Mouse (Mus musculus): ENCODE results near the gene Cib3. TPM values are rescaled to one million over a fixed set of nuclear protein-coding genes. Genes with fewer than 3 reads are reported as not detected.

Cib3 gene
- total RNA-seq, 4 experiments from 2014 or later = not detected

GRCm38 (mm10) chr8:72210710-72211109 lies 1.9 kb downstream of the Cib3 start:
- no peak for DNase-seq (ENCODE audit: low spot score in 2 of 2)

GRCm38 (mm10) chr8:72210222-72210621 lies 2.4 kb downstream of the Cib3 start:
- DNase-seq (ENCODE audit: low spot score in 2 of 2) = no peak

GRCm38 (mm10) chr8:72208582-72208981 lies 4.1 kb downstream of the Cib3 start:
- no peak for DNase-seq (ENCODE audit: low spot score in 2 of 2)

GRCm38 (mm10) chr8:72197997-72198396 lies 14.6 kb downstream of the Cib3 start:
- no peak for DNase-seq (ENCODE audit: low spot score in 2 of 2)

GRCm38 (mm10) chr8:72192065-72192464 lies 20.6 kb downstream of the Cib3 start:
- DNase-seq (ENCODE audit: low spot score in 2 of 2) = no peak

- DNase-seq (ENCODE audit: low spot score in 2 of 2) = no peak
Measured at GRCm38 (mm10) chr8:72190215-72190539, 22.5 kb downstream of the Cib3 start.

GRCm38 (mm10) chr8:72189417-72190214 lies 23.0 kb downstream of the Cib3 start, which contains the start of gene Hsh2d:
TSS of gene Hsh2d (plus strand) at chr8:72189638.
- DNase-seq (ENCODE audit: low spot score in 2 of 2) = no peak

GRCm38 (mm10) chr8:72187793-72188331 lies 24.8 kb downstream of the Cib3 start:
- DNase-seq (ENCODE audit: low spot score in 2 of 2) = peak in 1 of 2 experiments; percentile 8

- no peak for DNase-seq (ENCODE audit: low spot score in 2 of 2)
Measured at GRCm38 (mm10) chr8:72183554-72184202, 29.0 kb downstream of the Cib3 start.

GRCm38 (mm10) chr8:72177346-72177925 lies 35.2 kb downstream of the Cib3 start:
- peak; percentile 29 to 41 for DNase-seq (ENCODE audit: low spot score in 2 of 2)

- no peak for DNase-seq (ENCODE audit: low spot score in 2 of 2)
Measured at GRCm38 (mm10) chr8:72169681-72170249, 42.9 kb downstream of the Cib3 start.

GRCm38 (mm10) chr8:72169098-72169668 lies 43.5 kb downstream of the Cib3 start:
- no peak for DNase-seq (ENCODE audit: low spot score in 2 of 2)

- DNase-seq (ENCODE audit: low spot score in 2 of 2) = no peak
Measured at GRCm38 (mm10) chr8:72162821-72163220, 49.8 kb downstream of the Cib3 start.

- peak; percentile 98 to 99 for DNase-seq (ENCODE audit: low spot score in 2 of 2)
Measured at GRCm38 (mm10) chr8:72160707-72161697, 51.6 kb downstream of the Cib3 start, which contains the start of gene Rab8a. TSS of gene Rab8a (plus strand) at chr8:72161200.

GRCm38 (mm10) chr8:72160007-72160406 lies 52.6 kb downstream of the Cib3 start:
- no peak for DNase-seq (ENCODE audit: low spot score in 2 of 2)

- DNase-seq (ENCODE audit: low spot score in 2 of 2) = no peak
Measured at GRCm38 (mm10) chr8:72158726-72159125, 53.9 kb downstream of the Cib3 start.

- no peak for DNase-seq (ENCODE audit: low spot score in 2 of 2)
Measured at GRCm38 (mm10) chr8:72158096-72158495, 54.5 kb downstream of the Cib3 start.

All from gastrocnemius, adult 8-10 months (tissue).